Mouse (Mus musculus) bone marrow, adult 2 months (tissue): ENCODE data around the gene Gm4724. TPM values are rescaled to one million over a fixed set of nuclear protein-coding genes. Genes with fewer than 3 reads are reported as not detected.
"Not testable (repeated sequence)": the region's sequence is repeated elsewhere in the genome, so short reads cannot be mapped to it uniquely, and the experiment has no call there.

Experiments
- H3K27ac ChIP-seq: fragments of 200-500 bp; 2 replicates; pipeline ENCODE4 v1.5.1; 2012; ENCODE audit warnings: low read depth, mild to moderate bottlenecking, control low read depth, inconsistent platforms, low read length; ENCODE audit not compliant: control insufficient read depth, poor library complexity, insufficient read depth
- H3K4me1 ChIP-seq: fragments of 200-500 bp; 2 replicates; pipeline ENCODE4 v1.6.1; 2011; ENCODE audit warnings: low read length; ENCODE audit not compliant: control insufficient read depth, insufficient read depth
- H3K4me3 ChIP-seq: fragments of 200-500 bp; replicated peaks from 2 replicates; pipeline ENCODE3; 2011; ENCODE audit warnings: mild to moderate bottlenecking, low read depth, low read length, control low read depth; ENCODE audit not compliant: control insufficient read depth
- WGBS: fragments of 180-500 bp; shearing (Covaris S2); methylation state at CpG from one replicate; pipeline ENCODE4 v1.1.7; 2018; 5-methylcytosine and 5-hydroxymethylcytosine counted together
- polyA plus RNA-seq: library from polyadenylated mRNA; stranded (reverse); fragments of >200 nt; gene quantifications from 2 replicates; pipeline ENCODE4 v1.2.4, GENCODE M21; 2011; ENCODE audit warnings: low replicate concordance; ENCODE audit not compliant: missing spikeins, insufficient read depth, insufficient read length

The Gm4724 gene
- polyA plus RNA-seq = not detected in 2 replicates

DNA sequence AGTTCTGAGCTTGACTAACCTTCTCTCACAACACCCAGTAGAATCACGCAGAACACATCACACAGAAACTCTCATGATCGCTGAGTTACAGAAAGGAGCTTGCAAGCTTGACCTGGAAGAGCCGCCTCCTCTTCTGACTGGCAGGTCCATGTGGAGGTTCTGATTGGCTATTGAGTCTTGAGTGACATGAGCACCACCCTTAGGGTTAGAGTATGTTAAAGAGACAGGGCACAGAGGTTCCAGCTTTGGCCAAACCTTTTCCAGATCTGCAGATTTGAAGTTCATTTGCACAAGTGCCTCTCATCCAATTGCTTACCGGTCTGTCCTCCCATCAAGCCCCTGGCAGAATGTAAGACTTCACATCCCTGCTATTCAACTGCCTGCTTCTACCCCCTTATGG lies at the start of gene Gm4724:
Gene Gm4724 (minus strand): TSS at position 101 of the 400 bp plus-strand sequence.
- H3K4me3 ChIP-seq, H3K27ac ChIP-seq, H3K4me1 ChIP-seq: not testable (repeated sequence)
- no CpG with 5 or more reads among the region's 4 CpGs for WGBS

DNA sequence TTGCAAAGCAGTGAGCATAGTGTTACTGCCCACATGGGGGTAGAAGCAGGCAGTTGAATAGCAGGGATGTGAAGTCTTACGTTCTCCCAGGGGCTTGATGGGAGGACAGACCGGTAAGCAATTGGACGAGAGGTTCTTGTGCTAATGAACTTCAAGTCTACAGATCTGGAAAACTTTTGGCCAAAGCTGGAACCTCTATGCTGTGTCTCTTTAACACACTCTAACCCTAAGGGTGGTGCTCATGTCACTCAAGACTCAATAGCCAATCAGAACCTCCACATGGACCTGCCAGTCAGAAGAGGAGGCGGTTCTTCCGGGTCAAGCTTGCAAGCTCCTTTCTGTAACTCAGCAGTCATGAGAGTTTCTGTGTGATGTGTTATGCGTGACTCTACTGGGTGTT lies 34.1 kb upstream of the Gm4724 start, which contains the start of gene Zfp965:
Gene Zfp965 (plus strand): TSS at position 301 of the 400 bp plus-strand sequence.
- H3K4me1 ChIP-seq, H3K4me3 ChIP-seq, H3K27ac ChIP-seq: not testable (repeated sequence)
- no CpG with 5 or more reads among the region's 6 CpGs for WGBS

Other genes with a start within 250 kb of the Gm4724 start
- gene Gm14391, start 228.9 kb downstream of the Gm4724 start, polyA plus RNA-seq = 1.1 TPM in 2 replicates
- 0.62 TPM in 1 of 2 replicates, not detected in the other for gene Gm14440, start 160.7 kb downstream of the Gm4724 start, polyA plus RNA-seq
- gene Gm4631, start 97.6 kb downstream of the Gm4724 start, polyA plus RNA-seq = 11.4 and 13.4 TPM in 2 replicates
- 5.1 TPM in 1 of 2 replicates, not detected in the other for gene Zfp968, start 63.4 kb downstream of the Gm4724 start, polyA plus RNA-seq
- 10.2 TPM in 1 of 2 replicates, not detected in the other for gene Zfp965, start 34.2 kb upstream of the Gm4724 start, polyA plus RNA-seq
- not detected in 2 replicates for gene Gm11007, start 208.2 kb upstream of the Gm4724 start, polyA plus RNA-seq